Mouse (Mus musculus) heart, postnatal 0 days (tissue): Measurements from ENCODE around the gene Ufl1. TPM values are rescaled to one million over a fixed set of nuclear protein-coding genes. Genes with fewer than 3 reads are reported as not detected.

Experiments used
- ATAC-seq: fragments of 200-750 bp; cut with Nextera tagmentation; 2 replicates; pipeline ENCODE4 v1.8.0; 2017; ENCODE audit warnings: low read depth, moderate number of reproducible peaks, moderate library complexity; ENCODE audit not compliant: insufficient read depth
- DNase-seq: peaks from one replicate; pipeline ENCODE4 v3.0.0-alpha.2; 2016; ENCODE audit warnings: low spot score
- H3K27ac ChIP-seq: fragments of 300-500 bp; sonication (generic); 2 replicates; pipeline ENCODE4 v1.5.1; 2014; ENCODE audit warnings: low read depth, mild to moderate bottlenecking
- H3K27me3 ChIP-seq: fragments of 300-500 bp; sonication (generic); 2 replicates; pipeline ENCODE4 v1.6.1; 2014; ENCODE audit warnings: low read length, mixed read lengths; ENCODE audit not compliant: control insufficient read depth, insufficient read depth
- H3K36me3 ChIP-seq: fragments of 300-500 bp; sonication (generic); replicated peaks from 2 replicates; pipeline ENCODE4 v1.6.1; 2014; ENCODE audit warnings: low read length, mixed read lengths; ENCODE audit not compliant: control insufficient read depth, insufficient read depth
- H3K4me1 ChIP-seq: fragments of 300-500 bp; sonication (generic); 2 replicates; pipeline ENCODE4 v1.6.1; 2014; ENCODE audit warnings: antibody characterized with exemption; ENCODE audit not compliant: control insufficient read depth, insufficient read depth
- H3K4me2 ChIP-seq: fragments of 300-500 bp; sonication (generic); 2 replicates; pipeline ENCODE4 v1.6.1; 2014; ENCODE audit warnings: low read depth, mild to moderate bottlenecking, low read length, moderate library complexity
- H3K4me3 ChIP-seq: fragments of 300-500 bp; sonication (generic); 2 replicates; pipeline ENCODE4 v1.5.1; 2014; ENCODE audit warnings: low read depth, low read length
- H3K9ac ChIP-seq: fragments of 300-500 bp; sonication (generic); replicated peaks from 2 replicates; pipeline ENCODE4 v1.6.1; 2014; ENCODE audit warnings: low read depth, low read length, mixed read lengths
- H3K9me3 ChIP-seq: fragments of 300-500 bp; sonication (generic); replicated peaks from 2 replicates; pipeline ENCODE4 v1.6.1; 2016; ENCODE audit warnings: low read length; ENCODE audit not compliant: control insufficient read depth
- CTCF ChIP-seq: IDR thresholded peaks from 2 replicates; pipeline ENCODE4 v1.5.1; 2016; ENCODE audit warnings: antibody characterized with exemption, control low read depth, low read depth
- EP300 ChIP-seq: IDR thresholded peaks from 2 replicates; pipeline ENCODE4 v1.6.1; 2016; ENCODE audit warnings: antibody characterized with exemption, low read depth
- WGBS: fragments of 180-500 bp; shearing (Covaris S2); extraction: QIAGEN DNeasy Blood & Tissue Kit; methylation state at CpG from one replicate; pipeline ENCODE4 v1.1.7; 2014; 5-methylcytosine and 5-hydroxymethylcytosine counted together
- polyA plus RNA-seq: library from polyadenylated mRNA; unstranded; fragments of >200 nt; fragmentation: Nextera tagmentation; extraction: Ambion mirVana; gene quantifications from 2 replicates; pipeline ENCODE4 v1.2.1, GENCODE M21; 2015
- total RNA-seq: library from RNA; depleted of rRNA; stranded (reverse); fragments of >200 nt; gene quantifications from 2 replicates; pipeline ENCODE4 v1.2.3, GENCODE M21; 2014; ENCODE audit warnings: low replicate concordance

Gene Ufl1
- total and polyA plus RNA-seq, 2 experiments from 2014 or later = 3.5 to 46.3 TPM

DNA sequence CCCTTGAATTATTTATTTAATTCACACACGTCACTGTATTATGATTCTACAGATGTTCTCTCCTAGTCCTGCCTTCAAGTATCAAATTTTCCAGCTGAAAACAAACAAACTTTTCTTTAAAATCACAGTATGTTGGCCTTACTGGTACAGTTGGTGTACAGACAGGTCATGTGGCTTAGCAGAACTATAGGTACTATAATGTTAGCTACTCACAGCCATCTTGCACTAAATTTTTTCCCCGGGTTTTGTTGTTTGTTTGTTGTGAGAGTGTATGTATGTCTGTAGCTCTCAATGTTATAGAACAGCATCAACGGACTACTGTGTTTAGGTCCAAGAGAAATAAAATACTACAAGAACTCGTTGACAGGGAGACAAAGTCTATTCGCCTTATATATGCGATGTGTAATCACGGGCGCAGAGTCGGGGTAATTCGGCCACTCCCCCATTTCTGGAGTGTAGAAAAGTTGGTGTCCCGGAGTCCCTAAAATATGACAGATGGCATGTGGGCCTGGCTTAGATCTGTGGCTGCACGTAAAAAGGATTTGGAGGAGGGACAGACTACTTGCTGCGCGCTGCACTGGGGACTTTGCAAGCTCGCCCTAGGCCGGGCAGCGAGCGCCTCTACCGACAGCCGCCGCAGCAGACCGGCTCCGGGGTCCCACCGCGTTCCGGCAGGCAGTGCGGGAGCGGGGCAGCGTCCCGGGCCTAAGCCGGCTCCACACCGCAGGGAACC lies 517 bp downstream of the Ufl1 start:
- Histone ChIP-seq H3K9me3 (no peaks in the 10 kb centered on the region), H3K27ac (peak overlapping the region; percentile 99), H3K9ac (peak overlapping the region; percentile 92), H3K36me3 (peaks cover 19% of the 10 kb centered on the region), H3K4me2 (peak overlapping the region; percentile 74), H3K4me3 (peak overlapping the region; percentile 93), H3K4me1 (peaks cover 5% of the 10 kb centered on the region; the same call in 1 of the 2 replicates), H3K27me3 (no peaks in the 10 kb centered on the region)
- DNase-seq = peak; percentile 68
- WGBS = 2% methylated on average over 32 of the region's 32 CpGs
- TF ChIP-seq EP300 (no peak), CTCF (no peak; the same call in 1 of the 2 replicates)
- ATAC-seq = peak; percentile 91

- no peak for TF ChIP-seq EP300
- TF ChIP-seq CTCF = no peak
Observed at GRCm38 (mm10) chr4:25272861-25273627, 8.6 kb downstream of the Ufl1 start.

GRCm38 (mm10) chr4:25271926-25272325 lies 9.7 kb downstream of the Ufl1 start:
- no peak for TF ChIP-seq EP300
- no peak for TF ChIP-seq CTCF
- H3K36me3 ChIP-seq = peaks cover 82% of the 10 kb centered on the region

More at GRCm38 (mm10) chr4:25272861-25273627, 8.6 kb downstream of the Ufl1 start:
- Histone ChIP-seq H3K36me3 (peaks cover 81% of the 10 kb centered on the region), H3K4me2 (no peak overlapping the region), H3K4me3 (no peak overlapping the region), H3K9ac (no peak overlapping the region), H3K27ac (no peak overlapping the region), H3K4me1 (no peaks in the 10 kb centered on the region), H3K9me3 (no peaks in the 10 kb centered on the region), H3K27me3 (no peaks in the 10 kb centered on the region)
- WGBS = 75% methylated on average over 7 of the region's 7 CpGs
- DNase-seq (no peak), ATAC-seq (no peak)

DNA sequence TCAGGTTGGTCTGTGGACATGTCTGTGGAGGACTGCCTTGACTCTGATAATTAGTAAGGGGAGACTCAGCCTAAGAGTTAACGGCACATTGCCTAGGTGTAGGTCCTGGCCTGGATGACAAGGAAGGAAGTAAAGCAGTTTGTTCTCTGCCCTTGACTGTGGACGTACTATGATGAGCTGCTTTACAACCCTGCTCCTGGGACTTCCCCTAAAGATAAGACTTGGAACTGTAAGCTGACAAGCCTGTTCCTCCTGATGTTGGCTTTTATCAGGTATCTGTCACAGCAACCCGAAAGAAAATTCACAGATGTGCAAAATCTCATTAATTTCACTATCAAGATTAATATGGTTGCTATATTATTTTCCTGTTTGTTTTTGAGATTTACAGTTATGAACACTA lies 14.5 kb downstream of the Ufl1 start:
- H3K4me2 ChIP-seq = no peak overlapping the region
- 58% methylated on average over 3 of the region's 3 CpGs for WGBS

More at GRCm38 (mm10) chr4:25271926-25272325, 9.7 kb downstream of the Ufl1 start:
- DNase-seq (no peak), ATAC-seq (no peak)
- no peaks in the 10 kb centered on the region for H3K9me3 ChIP-seq
- 78% methylated on average over 1 of the region's 1 CpGs for WGBS
- no peaks in the 10 kb centered on the region for H3K4me1 ChIP-seq
- H3K9ac ChIP-seq = no peak overlapping the region
- no peak overlapping the region for H3K27ac ChIP-seq
- no peaks in the 10 kb centered on the region for H3K27me3 ChIP-seq
- H3K4me2 ChIP-seq = no peak overlapping the region
- no peak overlapping the region for H3K4me3 ChIP-seq

GRCm38 (mm10) chr4:25257822-25258398 lies 23.7 kb downstream of the Ufl1 start:
- TF ChIP-seq CTCF = no peak
- TF ChIP-seq EP300 = no peak
- 85% methylated on average over 7 of the region's 7 CpGs for WGBS
- H3K9ac ChIP-seq = no peak overlapping the region
- H3K4me1 ChIP-seq = no peaks in the 10 kb centered on the region
- no peaks in the 10 kb centered on the region for H3K9me3 ChIP-seq
- H3K4me3 ChIP-seq = no peak overlapping the region
- peaks cover 57% of the 10 kb centered on the region for H3K36me3 ChIP-seq
- no peaks in the 10 kb centered on the region for H3K27me3 ChIP-seq
- H3K4me2 ChIP-seq = no peak overlapping the region
- no peak overlapping the region for H3K27ac ChIP-seq
- no peak for ATAC-seq
- no peak for DNase-seq

More for the DNA sequence above, 14.5 kb downstream of the Ufl1 start:
- H3K4me3 ChIP-seq = no peak overlapping the region
- peaks cover 76% of the 10 kb centered on the region for H3K36me3 ChIP-seq
- H3K27me3 ChIP-seq = no peaks in the 10 kb centered on the region
- no peaks in the 10 kb centered on the region for H3K9me3 ChIP-seq
- no peaks in the 10 kb centered on the region for H3K4me1 ChIP-seq
- TF ChIP-seq EP300 (no peak), CTCF (no peak)
- no peak for ATAC-seq
- no peak overlapping the region for H3K9ac ChIP-seq
- H3K27ac ChIP-seq = no peak overlapping the region
- no peak for DNase-seq
